Mouse (Mus musculus) ES-Bruce4 (cell line): ENCODE data around the gene Gm10428. TPM values are rescaled to one million over a fixed set of nuclear protein-coding genes. Genes with fewer than 3 reads are reported as not detected.

ENCODE experiments used
- H3K27ac ChIP-seq: 2 replicates; pipeline ENCODE4 v1.5.1; 2012; ENCODE audit warnings: low read length, inconsistent platforms; ENCODE audit not compliant: insufficient read depth
- H3K27me3 ChIP-seq: 2 replicates; pipeline ENCODE4 v1.6.1; 2012; ENCODE audit warnings: mild to moderate bottlenecking, low read length, inconsistent platforms; ENCODE audit not compliant: control insufficient read depth, poor library complexity, insufficient read depth, severe bottlenecking
- H3K36me3 ChIP-seq: 2 replicates; pipeline ENCODE4 v1.6.1; 2012; ENCODE audit warnings: inconsistent platforms, mild to moderate bottlenecking, low read length, moderate library complexity; ENCODE audit not compliant: control insufficient read depth, poor library complexity, insufficient read depth, severe bottlenecking
- H3K4me1 ChIP-seq: one replicate; pipeline ENCODE4 v1.8.1; 2011; ENCODE audit warnings: low read length; ENCODE audit not compliant: control insufficient read depth, insufficient read depth
- H3K4me3 ChIP-seq: 2 replicates; pipeline ENCODE4 v1.5.1; 2011; ENCODE audit warnings: low read depth, mild to moderate bottlenecking, low read length
- H3K9ac ChIP-seq: 2 replicates; pipeline ENCODE4 v1.6.1; 2012; ENCODE audit warnings: low read depth, mild to moderate bottlenecking, inconsistent platforms; ENCODE audit not compliant: poor library complexity, severe bottlenecking
- H3K9me3 ChIP-seq: replicated peaks from 2 replicates; pipeline ENCODE4 v1.6.1; 2012; ENCODE audit warnings: mild to moderate bottlenecking, low read length, inconsistent platforms; ENCODE audit not compliant: control insufficient read depth, poor library complexity, insufficient read depth, severe bottlenecking
- CTCF ChIP-seq: IDR thresholded peaks from one replicate; pipeline ENCODE4 v1.8.1; 2011; ENCODE audit warnings: low read depth, low read length
- EP300 ChIP-seq: IDR thresholded peaks from 2 replicates; pipeline ENCODE4 v1.6.1; 2011; ENCODE audit warnings: low read depth, low read length; ENCODE audit not compliant: insufficient read depth
- POLR2A ChIP-seq: IDR thresholded peaks from one replicate; pipeline ENCODE4 v1.8.1; 2011; ENCODE audit warnings: low read length; ENCODE audit not compliant: insufficient read depth
- polyA plus RNA-seq: library from polyadenylated mRNA; stranded (reverse); fragments of >200 nt; gene quantifications from 2 replicates; pipeline ENCODE4 v1.2.4, GENCODE M21; 2011; ENCODE audit warnings: low read depth; ENCODE audit not compliant: missing spikeins, insufficient read depth, insufficient read length

Gene Gm10428
- polyA plus RNA-seq, result not detected in 2 replicates

- Histone ChIP-seq H3K36me3 (no peaks in the 10 kb centered on the region), H3K27ac (no peak within 1 kb of the TSS), H3K9ac (no peak within 1 kb of the TSS), H3K4me1 (no peaks in the 10 kb centered on the region), H3K9me3 (no peaks in the 10 kb centered on the region), H3K4me3 (no peak within 1 kb of the TSS), H3K27me3 (no peaks in the 10 kb centered on the region)
- TF ChIP-seq CTCF, result no peak
- no peak for TF ChIP-seq POLR2A
- no peak for TF ChIP-seq EP300
Measured at GRCm38 (mm10) chr11:62752780-62753179, at the start of gene Gm10428. Gene Gm10428, plus strand, starts transcription at chr11:62753100.

- Histone ChIP-seq H3K9ac (no peak overlapping the region), H3K36me3 (no peaks in the 10 kb centered on the region), H3K27me3 (no peaks in the 10 kb centered on the region), H3K4me1 (no peaks in the 10 kb centered on the region), H3K9me3 (no peaks in the 10 kb centered on the region), H3K4me3 (no peak overlapping the region), H3K27ac (no peak overlapping the region)
- TF ChIP-seq EP300 (no peak), POLR2A (no peak), CTCF (no peak)
Measured at GRCm38 (mm10) chr11:62706141-62706540, 46.8 kb upstream of the Gm10428 start.

- Histone ChIP-seq H3K4me3 (no peak overlapping the region), H3K9ac (no peak overlapping the region), H3K27ac (no peak overlapping the region), H3K4me1 (no peaks in the 10 kb centered on the region), H3K9me3 (no peaks in the 10 kb centered on the region), H3K36me3 (no peaks in the 10 kb centered on the region), H3K27me3 (no peaks in the 10 kb centered on the region)
- TF ChIP-seq POLR2A (no peak), CTCF (no peak), EP300 (no peak)
Measured at GRCm38 (mm10) chr11:62708252-62708651, 44.6 kb upstream of the Gm10428 start.

- Histone ChIP-seq H3K27me3 (no peaks in the 10 kb centered on the region), H3K27ac (no peak overlapping the region), H3K9ac (no peak overlapping the region), H3K4me1 (no peaks in the 10 kb centered on the region), H3K4me3 (no peak overlapping the region), H3K9me3 (no peaks in the 10 kb centered on the region), H3K36me3 (no peaks in the 10 kb centered on the region)
- TF ChIP-seq CTCF (no peak), POLR2A (no peak), EP300 (no peak)
Measured at GRCm38 (mm10) chr11:62710657-62711056, 42.2 kb upstream of the Gm10428 start.

GRCm38 (mm10) chr11:62728276-62728675 is 24.6 kb upstream of the Gm10428 start:
- peaks cover 5% of the 10 kb centered on the region; the same call in 1 of the 2 replicates for H3K27me3 ChIP-seq
- H3K36me3 ChIP-seq, result no peaks in the 10 kb centered on the region
- no peaks in the 10 kb centered on the region for H3K4me1 ChIP-seq
- H3K4me3 ChIP-seq, result no peak overlapping the region
- no peak overlapping the region for H3K9ac ChIP-seq
- no peaks in the 10 kb centered on the region for H3K9me3 ChIP-seq
- no peak overlapping the region for H3K27ac ChIP-seq
- no peak for TF ChIP-seq EP300
- no peak for TF ChIP-seq POLR2A
- TF ChIP-seq CTCF, result no peak

GRCm38 (mm10) chr11:62731311-62732021 is 21.4 kb upstream of the Gm10428 start, which contains the start of gene Zfp287:
Gene Zfp287, minus strand, starts transcription at chr11:62731905.
- Histone ChIP-seq H3K36me3 (no peaks in the 10 kb centered on the region), H3K9me3 (no peaks in the 10 kb centered on the region), H3K27ac (no peak within 1 kb of the TSS), H3K9ac (peak within 1 kb of the TSS; percentile 21), H3K4me3 (peak within 1 kb of the TSS; percentile 57), H3K4me1 (no peaks in the 10 kb centered on the region), H3K27me3 (peaks cover 5% of the 10 kb centered on the region; the same call in 1 of the 2 replicates)
- TF ChIP-seq CTCF (no peak), POLR2A (no peak), EP300 (no peak)
